Mouse (Mus musculus) left cerebral cortex, postnatal 10 days (tissue): Measurements from ENCODE around the gene Park7. TPM values are rescaled to one million over a fixed set of nuclear protein-coding genes. Genes with fewer than 3 reads are reported as not detected.
A peak's percentile ranks its signal among the peaks of the same experiment; 100 is the strongest.
"Not testable (repeated sequence)": the region's sequence is repeated elsewhere in the genome, so short reads cannot be mapped to it uniquely, and the experiment has no call there.

Experiments
- DNase-seq, 2 experiments: peaks; one replicate each; pipeline ENCODE4 v3.0.0; 2021 to 2022; ENCODE audit warnings: low spot score in 2 of 2, mixed read lengths in 1 of 2; ENCODE audit errors: extremely low spot score in 1 of 2
- intact Hi-C: fragments of 180-260 bp; cut with DNase I; formaldehyde crosslinking; loops from one replicate; pipeline ENCODE4 v1.15.1; 2025
- total RNA-seq, 2 experiments: library from RNA; stranded (reverse); gene quantifications; 2 replicates each; pipeline ENCODE4 v1.2.3; 2021

Park7 gene
- total RNA-seq, 2 experiments from 2014 or later = 213 to 216 TPM

GRCm38 (mm10) chr4:150889273-150889954 is 24.8 kb downstream of the Park7 start:
- intact Hi-C loops = no loop called here
- peak in 1 of 2 experiments; percentile 71 for DNase-seq

DNA sequence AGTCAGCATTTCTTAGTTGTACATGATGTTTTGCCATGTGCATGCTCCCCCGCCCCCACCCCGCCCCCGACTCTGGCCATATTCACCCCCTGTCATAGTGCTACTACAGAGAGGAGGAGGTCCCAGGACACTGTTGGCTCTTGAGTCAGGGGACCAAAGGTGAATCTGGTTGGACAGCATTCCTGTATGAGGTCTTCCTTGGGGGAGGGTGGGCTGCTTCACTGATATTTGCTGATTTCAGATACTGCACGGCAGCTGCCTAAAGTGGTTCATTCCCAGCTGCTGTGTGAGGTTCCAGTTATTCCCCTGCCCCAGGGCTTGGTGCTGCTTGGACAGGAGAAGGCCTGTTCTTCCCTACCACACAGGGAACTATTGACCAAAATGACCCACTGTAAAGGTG is 25.7 kb downstream of the Park7 start:
- intact Hi-C loops = no loop called here
- DNase-seq = no peak

DNA sequence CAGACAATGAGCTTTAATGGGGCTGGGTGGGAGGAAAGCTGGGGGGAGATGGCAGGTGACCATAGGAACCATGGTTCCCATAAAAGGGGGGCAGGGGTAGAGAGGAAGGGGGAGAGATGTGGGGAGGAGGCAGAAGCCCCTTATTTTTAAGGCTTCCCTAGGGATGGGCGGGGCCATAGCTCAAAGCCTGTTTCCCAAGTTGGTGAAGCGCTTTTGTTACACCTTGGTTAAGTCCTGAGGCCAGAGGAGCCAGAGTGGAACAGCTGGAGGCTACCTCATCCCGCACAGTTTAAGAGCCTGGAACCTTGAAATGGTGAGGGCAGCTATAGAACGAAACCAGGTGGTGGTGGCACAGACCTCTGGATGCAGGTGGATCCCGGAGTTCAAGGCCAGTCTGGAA is 26.3 kb downstream of the Park7 start:
- no peak for DNase-seq
- intact Hi-C loops = no loop called here

GRCm38 (mm10) chr4:150882632-150883031 is 31.6 kb downstream of the Park7 start:
- no peak for DNase-seq
- intact Hi-C loops = no loop called here

DNA sequence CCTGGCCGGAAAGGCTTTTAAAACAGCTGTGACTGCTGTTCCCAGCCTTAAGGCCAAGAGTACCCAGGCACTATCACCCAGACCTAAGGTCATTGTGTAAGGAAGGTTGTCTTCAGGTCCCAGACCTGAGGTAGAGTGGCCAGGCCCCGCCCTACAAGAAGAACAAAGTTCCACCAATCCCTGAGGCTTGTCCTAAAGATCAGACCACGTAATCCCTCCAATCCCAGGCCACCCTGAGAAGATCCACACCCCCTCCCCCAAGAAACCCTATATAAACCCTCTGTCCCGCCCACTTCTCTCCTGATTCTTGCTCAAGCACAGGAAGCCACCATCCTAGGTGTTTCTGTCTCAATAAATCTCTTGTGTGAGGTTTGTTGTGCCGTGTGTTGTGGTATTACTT is 33.9 kb downstream of the Park7 start:
- intact Hi-C loops = no loop called here

DNA sequence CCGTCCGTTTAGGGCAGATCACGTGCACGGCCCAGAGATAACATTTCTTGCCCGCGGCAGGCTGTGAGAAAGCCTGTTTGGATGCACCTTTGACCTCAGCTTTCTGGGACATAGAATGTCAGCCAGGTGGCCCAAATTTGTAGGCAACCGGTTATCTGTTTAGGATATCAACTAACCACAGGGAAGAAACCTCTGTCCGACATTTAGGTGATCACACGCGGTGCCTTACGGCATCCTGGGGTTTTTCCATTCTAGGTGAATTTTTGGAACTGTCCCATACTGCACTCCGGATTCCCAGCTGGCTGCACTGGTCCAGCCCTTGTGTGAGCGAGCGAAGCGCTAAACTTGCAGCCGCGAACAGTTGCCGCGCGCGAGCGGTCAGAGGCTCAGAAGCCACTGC is 34.6 kb downstream of the Park7 start:
- no peak for DNase-seq
- intact Hi-C loops = no loop called here

More for the DNA sequence above, 33.9 kb downstream of the Park7 start:
- no peak for DNase-seq

- intact Hi-C loops = no loop called here
- no peak for DNase-seq
Measured at GRCm38 (mm10) chr4:150875393-150875792, 38.8 kb downstream of the Park7 start.

DNA sequence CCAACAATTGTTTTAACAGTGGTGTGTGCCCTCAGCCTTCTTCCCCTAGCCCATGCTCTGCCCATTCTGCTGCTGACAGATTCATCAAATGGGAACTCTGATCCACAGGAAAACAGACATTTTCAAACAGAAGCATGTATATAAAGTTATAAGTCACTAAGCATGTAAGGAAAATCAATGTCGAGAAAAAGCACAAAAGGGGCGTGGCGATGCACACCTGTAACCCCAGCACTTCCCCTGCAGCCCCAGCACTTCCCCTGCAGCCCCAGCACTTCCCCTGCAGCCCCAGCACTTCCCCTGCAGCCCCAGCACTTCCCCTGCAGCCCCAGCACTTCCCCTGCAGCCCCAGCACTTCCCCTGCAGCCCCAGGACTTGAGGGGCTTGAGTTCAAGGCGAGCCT is 39.8 kb downstream of the Park7 start:
- intact Hi-C loops, DNase-seq: not testable (repeated sequence)

- DNase-seq = no peak
- intact Hi-C loops = no loop called here
Measured at GRCm38 (mm10) chr4:150872681-150873080, 41.6 kb downstream of the Park7 start.

GRCm38 (mm10) chr4:150872139-150872651 is 42.0 kb downstream of the Park7 start:
- DNase-seq = peak; percentile 46 to 48
- intact Hi-C loops = no loop called here

- no peak for DNase-seq
- intact Hi-C loops = no loop called here
Measured at GRCm38 (mm10) chr4:150871392-150872138, 42.7 kb downstream of the Park7 start.

- intact Hi-C loops = no loop called here
- no peak for DNase-seq
Measured at GRCm38 (mm10) chr4:150870963-150871391, 43.3 kb downstream of the Park7 start.

- no peak for DNase-seq
- intact Hi-C loops = no loop called here
Measured at GRCm38 (mm10) chr4:150869276-150870197, 44.7 kb downstream of the Park7 start.

DNA sequence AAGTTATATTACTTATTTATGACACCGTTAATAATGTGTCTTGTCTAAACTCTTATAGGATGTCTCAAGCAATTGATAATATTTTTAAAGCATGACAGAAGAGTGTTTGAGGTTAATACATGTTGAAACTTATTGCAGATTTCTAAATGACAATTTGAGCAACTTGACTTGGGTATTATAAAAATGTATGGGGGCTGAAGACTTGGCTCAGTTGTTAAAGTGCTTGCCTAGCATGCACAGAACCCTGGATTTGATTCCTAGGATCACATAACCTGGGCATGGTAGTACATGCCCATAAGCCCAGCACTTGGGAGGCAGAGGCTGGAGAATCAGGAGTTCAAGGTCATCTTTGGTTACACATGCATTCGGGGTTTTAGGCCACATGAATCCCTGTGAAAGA is 45.4 kb downstream of the Park7 start:
- intact Hi-C loops = no loop called here
- no peak for DNase-seq

DNA sequence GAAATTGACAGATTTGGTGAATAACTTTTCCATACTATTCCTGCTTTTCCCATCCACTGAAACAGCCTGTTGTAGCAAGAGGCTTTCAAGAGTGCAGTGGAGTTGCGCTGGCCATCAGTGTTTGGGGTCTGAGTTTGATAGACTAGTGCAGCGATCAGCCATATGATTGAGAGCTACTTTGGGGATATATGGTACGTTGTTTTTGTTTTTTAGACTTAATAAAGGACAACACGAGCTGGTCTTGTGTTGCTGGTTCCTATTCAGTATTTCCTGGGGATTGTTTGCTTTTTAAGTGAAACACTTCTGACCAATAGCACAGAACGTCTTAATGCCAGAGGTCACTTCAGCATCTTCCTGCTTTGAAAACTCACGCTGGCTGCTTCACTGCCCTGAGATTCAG is 46.1 kb downstream of the Park7 start:
- intact Hi-C loops = no loop called here
- DNase-seq = no peak

DNA sequence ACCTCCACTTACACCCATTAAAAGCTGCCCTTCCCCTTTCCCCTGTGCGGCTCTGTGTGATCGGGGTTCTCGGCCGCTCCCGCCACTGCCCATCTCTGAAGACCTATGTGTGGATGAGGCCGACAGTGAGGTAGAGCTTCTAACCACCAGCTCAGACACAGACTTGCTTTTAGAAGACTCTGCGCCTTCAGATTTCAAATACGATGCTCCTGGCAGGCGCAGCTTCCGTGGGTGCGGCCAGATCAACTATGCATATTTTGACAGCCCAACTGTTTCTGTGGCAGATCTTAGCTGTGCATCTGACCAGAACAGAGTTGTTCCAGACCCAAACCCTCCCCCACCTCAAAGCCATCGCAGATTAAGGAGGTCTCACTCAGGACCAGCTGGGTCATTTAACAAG is 47.7 kb downstream of the Park7 start:
- no peak for DNase-seq
- intact Hi-C loops = no loop called here

- DNase-seq = no peak
- intact Hi-C loops = no loop called here
Measured at GRCm38 (mm10) chr4:150866069-150866468, 48.2 kb downstream of the Park7 start.

- intact Hi-C loops = no loop called here
- DNase-seq = no peak
Measured at GRCm38 (mm10) chr4:150865371-150865770, 48.9 kb downstream of the Park7 start.
